In the genomic region with DNA sequence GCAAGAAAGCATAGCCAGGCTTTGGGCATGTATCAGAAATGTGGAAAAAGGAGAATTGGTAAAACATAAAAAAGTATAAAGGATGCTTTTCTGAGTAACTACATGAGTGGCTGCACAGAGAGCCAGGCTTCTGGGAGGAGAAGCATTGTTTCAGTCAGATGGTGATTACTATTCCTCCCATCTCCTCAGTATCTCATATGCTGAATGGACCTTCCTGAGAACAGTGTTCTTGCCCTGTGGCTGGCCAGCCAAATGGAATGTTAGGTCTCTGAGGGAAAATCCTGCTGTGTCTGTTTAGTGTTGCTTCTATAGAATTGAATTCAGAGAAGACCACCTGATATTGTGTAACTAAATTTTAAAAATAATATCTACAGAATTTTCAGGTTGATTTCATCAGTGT, we compare ENCODE assay signal across 19 mouse cellular contexts.
"Had no signal": no experiment of that assay in that cellular context is flagged by ENCODE, and none has a peak within 500 bp of the region (broad histone marks: within the 10 kb centered on the region; RNA-seq: fewer than 3 reads in every experiment).

No protein-coding gene starts in this region.

- H3K4me1 ChIP-seq: intestine, embryonic 15.5 days; kidney, embryonic 15.5 days; limb, embryonic 12.5 days; limb, embryonic 15.5 days; stomach, embryonic 15.5 days had no signal

- DNase-seq: kidney, adult 11 months; kidney, adult 8-10 months; kidney, postnatal 10 days; kidney, postnatal 4 days; left cerebral cortex, postnatal 4 days; liver, postnatal 0 days; lung, embryonic 14.5 days; right cerebral cortex, postnatal 25 days; spleen, adult 18-20 months; thymus, postnatal 25 days had no signal

- H3K9me3 ChIP-seq: intestine, embryonic 15.5 days; kidney, embryonic 15.5 days; limb, embryonic 12.5 days; limb, embryonic 15.5 days; stomach, embryonic 15.5 days had no signal

- H3K27me3 ChIP-seq: intestine, embryonic 15.5 days; kidney, embryonic 15.5 days; limb, embryonic 12.5 days; limb, embryonic 15.5 days; stomach, embryonic 15.5 days had no signal

- H3K9ac ChIP-seq: intestine, embryonic 15.5 days; kidney, embryonic 15.5 days; limb, embryonic 12.5 days; limb, embryonic 15.5 days; liver, embryonic 14.5 days; liver, postnatal 0 days; lung, embryonic 14.5 days; stomach, embryonic 15.5 days had no signal

- H3K4me3 ChIP-seq: intestine, embryonic 15.5 days; kidney, embryonic 15.5 days; limb, embryonic 12.5 days; limb, embryonic 15.5 days; stomach, embryonic 15.5 days had no signal

- ATAC-seq: intestine, embryonic 15.5 days; liver, postnatal 0 days; lung, postnatal 0 days had no signal

- H3K4me2 ChIP-seq: intestine, embryonic 15.5 days; kidney, embryonic 15.5 days; limb, embryonic 12.5 days; limb, embryonic 15.5 days; liver, embryonic 11.5 days; lung, embryonic 14.5 days; stomach, embryonic 15.5 days had no signal

- H3K36me3 ChIP-seq: intestine, embryonic 15.5 days; kidney, embryonic 15.5 days; limb, embryonic 12.5 days; limb, embryonic 15.5 days; stomach, embryonic 15.5 days had no signal

- H3K27ac ChIP-seq: intestine, embryonic 15.5 days; kidney, embryonic 15.5 days; limb, embryonic 12.5 days; limb, embryonic 15.5 days; liver, embryonic 14.5 days; macrophage; stomach, embryonic 15.5 days had no signal
